In the genomic region with DNA sequence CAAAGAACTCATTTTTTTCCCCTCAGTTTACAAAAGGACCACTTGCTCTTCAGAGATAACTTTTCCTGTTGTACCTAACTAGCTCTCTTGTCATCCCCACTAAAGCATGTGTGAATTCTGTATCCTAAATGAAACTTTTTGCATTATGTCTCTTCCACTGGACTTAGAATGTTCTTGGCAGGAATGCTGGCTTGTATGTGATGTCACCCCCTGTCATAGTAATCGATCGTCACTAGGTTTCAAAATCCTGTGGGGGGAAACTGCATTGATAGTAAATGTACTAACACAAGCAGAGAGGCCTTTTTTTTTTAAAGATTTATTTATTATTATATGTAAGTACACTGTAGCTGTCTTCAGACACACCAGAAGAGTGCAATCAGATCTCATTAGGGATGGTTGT, we compare ENCODE assay signal across 26 mouse cellular contexts.
"Had no signal": no experiment of that assay in that cellular context is flagged by ENCODE, and none has a peak within 500 bp of the region (broad histone marks: within the 10 kb centered on the region; RNA-seq: fewer than 3 reads in every experiment).

No protein-coding gene starts in this region.

- DNase-seq: gastrocnemius, adult 2 months; gastrocnemius, postnatal 10 days; gastrocnemius, postnatal 25 days; heart, postnatal 14 days; heart, postnatal 4 days; kidney, adult 18-20 months; kidney, adult 8-10 months; kidney, postnatal 10 days; kidney, postnatal 25 days; kidney, postnatal 4 days; liver had no signal

- H3K9ac ChIP-seq: heart, embryonic 13.5 days; heart, embryonic 15.5 days; hindbrain, embryonic 12.5 days; hindbrain, embryonic 14.5 days; intestine, embryonic 15.5 days; limb, embryonic 12.5 days; liver, embryonic 14.5 days had no signal

- ATAC-seq: hindbrain, embryonic 16.5 days; inflammation-experienced regulatory T-cells, adult 6 months; intestine, embryonic 15.5 days; intestine, postnatal 0 days had no signal

- H3K27ac ChIP-seq: heart, embryonic 13.5 days; heart, embryonic 15.5 days; hindbrain, embryonic 10.5 days; hindbrain, embryonic 12.5 days; hindbrain, embryonic 14.5 days; intestine, embryonic 15.5 days; layer of hippocampus, adult 2 months; left cerebral cortex, adult 2 months; limb, embryonic 10.5 days; limb, embryonic 12.5 days; liver, embryonic 14.5 days had no signal

- H3K4me2 ChIP-seq: heart, embryonic 11.5 days; heart, embryonic 13.5 days; heart, embryonic 15.5 days; hindbrain, embryonic 12.5 days; hindbrain, embryonic 14.5 days; intestine, embryonic 15.5 days; limb, embryonic 12.5 days had no signal

- H3K4me3 ChIP-seq: gastrocnemius, adult 2 months; heart, embryonic 13.5 days; heart, embryonic 15.5 days; hindbrain, embryonic 10.5 days; hindbrain, embryonic 12.5 days; intestine, embryonic 15.5 days; layer of hippocampus, adult 2 months; left cerebral cortex, adult 2 months; limb, embryonic 10.5 days; limb, embryonic 12.5 days had no signal

- H3K36me3 ChIP-seq: heart, embryonic 15.5 days; intestine, embryonic 15.5 days; limb, embryonic 10.5 days had no signal

- H3K27me3 ChIP-seq: heart, embryonic 13.5 days; heart, embryonic 15.5 days; hindbrain, embryonic 12.5 days; intestine, embryonic 15.5 days; limb, embryonic 12.5 days had no signal

- H3K9me3 ChIP-seq: heart, embryonic 13.5 days; heart, embryonic 15.5 days; hindbrain, embryonic 10.5 days; hindbrain, embryonic 12.5 days; intestine, embryonic 15.5 days; limb, embryonic 10.5 days; limb, embryonic 12.5 days had no signal
